Mouse (Mus musculus): ENCODE results near the gene BC017158.
"Not testable (repeated sequence)": the region's sequence is repeated elsewhere in the genome, so short reads cannot be mapped to it uniquely, and the experiment has no call there.

The BC017158 gene

GRCm38 (mm10) chr7:128297617-128298480 is at the start of gene BC017158:
TSS of gene BC017158 (minus strand) at chr7:128298170.
- DNase-seq (ENCODE audit: low read depth): no peak

- no peak for DNase-seq (ENCODE audit: low read depth)
Observed at GRCm38 (mm10) chr7:128346991-128347390, 49.0 kb upstream of the BC017158 start.

GRCm38 (mm10) chr7:128346522-128346921 is 48.6 kb upstream of the BC017158 start:
- DNase-seq (ENCODE audit: low read depth): no peak

GRCm38 (mm10) chr7:128345691-128346090 is 47.7 kb upstream of the BC017158 start:
- no peak for DNase-seq (ENCODE audit: low read depth)

GRCm38 (mm10) chr7:128344928-128345653 is 47.1 kb upstream of the BC017158 start:
- peak; percentile 46 for DNase-seq (ENCODE audit: low read depth)

- DNase-seq (ENCODE audit: low read depth): no peak
Observed at GRCm38 (mm10) chr7:128344488-128344887, 46.5 kb upstream of the BC017158 start.

GRCm38 (mm10) chr7:128342691-128343090 is 44.7 kb upstream of the BC017158 start:
- DNase-seq (ENCODE audit: low read depth): not testable (repeated sequence)

- DNase-seq (ENCODE audit: low read depth): not testable (repeated sequence)
Observed at GRCm38 (mm10) chr7:128340321-128340720, 42.4 kb upstream of the BC017158 start.

GRCm38 (mm10) chr7:128332896-128333295 is 34.9 kb upstream of the BC017158 start:
- no peak for DNase-seq (ENCODE audit: low read depth)

- no peak for DNase-seq (ENCODE audit: low read depth)
Observed at GRCm38 (mm10) chr7:128330981-128331380, 33.0 kb upstream of the BC017158 start.

GRCm38 (mm10) chr7:128324977-128325376 is 27.0 kb upstream of the BC017158 start:
- DNase-seq (ENCODE audit: low read depth): no peak

- DNase-seq (ENCODE audit: low read depth): no peak
Observed at GRCm38 (mm10) chr7:128321260-128321659, 23.3 kb upstream of the BC017158 start.

GRCm38 (mm10) chr7:128320219-128320816 is 22.3 kb upstream of the BC017158 start:
- DNase-seq (ENCODE audit: low read depth): peak; percentile 55

GRCm38 (mm10) chr7:128319140-128319539 is 21.2 kb upstream of the BC017158 start:
- DNase-seq (ENCODE audit: low read depth): no peak

- no peak for DNase-seq (ENCODE audit: low read depth)
Observed at GRCm38 (mm10) chr7:128317011-128317410, 19.0 kb upstream of the BC017158 start.

- no peak for DNase-seq (ENCODE audit: low read depth)
Observed at GRCm38 (mm10) chr7:128314491-128314890, 16.5 kb upstream of the BC017158 start.

GRCm38 (mm10) chr7:128313601-128314000 is 15.6 kb upstream of the BC017158 start:
- DNase-seq (ENCODE audit: low read depth): no peak

- no peak for DNase-seq (ENCODE audit: low read depth)
Observed at GRCm38 (mm10) chr7:128312375-128313059, 14.5 kb upstream of the BC017158 start.

GRCm38 (mm10) chr7:128311811-128312210 is 13.8 kb upstream of the BC017158 start:
- DNase-seq (ENCODE audit: low read depth): no peak

- DNase-seq (ENCODE audit: low read depth): no peak
Observed at GRCm38 (mm10) chr7:128311263-128311662, 13.3 kb upstream of the BC017158 start.

GRCm38 (mm10) chr7:128310229-128310688 is 12.3 kb upstream of the BC017158 start:
- peak; percentile 72 for DNase-seq (ENCODE audit: low read depth)

GRCm38 (mm10) chr7:128309776-128310175 is 11.8 kb upstream of the BC017158 start:
- DNase-seq (ENCODE audit: low read depth): no peak

Data from fibroblast of lung, adult 2 months (primary cell).